Mouse (Mus musculus) layer of hippocampus, adult 9-11 months (tissue): Measurements from ENCODE around the gene Dapk2.

Experiments
- DNase-seq: peaks from one replicate; pipeline ENCODE4 v3.0.0; 2022

Dapk2 gene

GRCm38 (mm10) chr9:66237742-66238141, 79.7 kb downstream of the Dapk2 start:
- DNase-seq: no peak

DNA sequence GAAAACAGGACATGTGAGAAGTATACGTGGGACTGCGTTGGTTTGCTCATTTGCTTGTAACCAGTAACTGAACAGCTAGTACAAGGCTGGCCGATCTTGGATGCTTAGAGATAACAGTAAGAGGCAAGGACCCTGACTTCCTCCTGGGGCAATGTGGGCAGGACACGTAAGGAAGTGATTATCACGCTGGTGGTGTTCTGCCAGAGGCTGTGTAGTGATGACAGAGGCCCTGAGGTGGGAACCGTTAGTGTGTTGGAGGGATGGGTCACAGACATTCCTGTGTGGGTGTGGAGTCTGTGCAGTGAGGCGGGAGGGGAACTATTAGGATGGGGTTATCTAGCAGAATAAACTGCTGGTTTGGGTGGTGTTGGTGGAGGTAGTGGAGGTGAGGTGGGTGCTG, 81.2 kb downstream of the Dapk2 start:
- DNase-seq: no peak

DNA sequence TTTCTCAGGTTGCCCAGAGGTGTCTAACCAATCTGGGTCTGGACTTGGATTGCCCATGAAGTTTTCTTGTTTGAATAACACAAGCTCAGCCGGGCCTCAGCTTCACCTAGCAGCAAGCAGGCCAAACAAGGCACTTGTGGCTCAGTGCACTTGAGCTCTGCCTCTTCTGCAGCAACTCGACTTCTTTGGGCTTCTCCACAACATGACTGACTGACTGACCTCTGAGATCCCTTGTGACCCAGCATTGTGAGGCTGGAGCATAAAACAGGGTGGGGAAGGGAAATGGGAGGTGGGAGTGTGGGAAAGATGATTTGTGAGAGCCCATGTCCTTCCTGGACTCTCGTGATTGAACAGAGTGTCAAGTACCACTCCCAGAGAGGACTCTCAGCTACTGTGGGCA, 81.7 kb downstream of the Dapk2 start:
- DNase-seq: no peak

DNA sequence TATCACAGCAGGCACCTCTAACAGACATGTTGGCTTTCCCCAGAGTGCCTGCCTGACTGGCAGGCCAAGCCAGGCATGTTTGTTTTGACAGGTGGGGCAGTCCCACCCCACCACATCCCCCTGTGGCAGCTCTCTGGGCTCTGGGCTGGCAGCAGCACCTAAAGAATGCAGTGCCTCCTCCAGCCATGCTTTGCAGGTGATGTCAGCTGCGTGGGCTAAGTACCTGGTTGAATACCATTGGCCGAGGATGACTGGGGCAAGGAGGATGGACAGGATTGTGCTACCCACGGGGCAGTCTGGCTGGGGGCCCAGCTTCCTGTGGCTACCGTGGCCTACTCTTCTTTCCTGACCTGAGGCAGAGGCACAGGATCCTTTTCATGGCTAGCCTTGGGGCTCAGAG, 82.5 kb downstream of the Dapk2 start:
- no peak for DNase-seq

GRCm38 (mm10) chr9:66240991-66241390, 83.0 kb downstream of the Dapk2 start:
- DNase-seq: no peak

- no peak for DNase-seq
These were observed 83.7 kb downstream of the Dapk2 start for GRCm38 (mm10) chr9:66241722-66242121.

DNA sequence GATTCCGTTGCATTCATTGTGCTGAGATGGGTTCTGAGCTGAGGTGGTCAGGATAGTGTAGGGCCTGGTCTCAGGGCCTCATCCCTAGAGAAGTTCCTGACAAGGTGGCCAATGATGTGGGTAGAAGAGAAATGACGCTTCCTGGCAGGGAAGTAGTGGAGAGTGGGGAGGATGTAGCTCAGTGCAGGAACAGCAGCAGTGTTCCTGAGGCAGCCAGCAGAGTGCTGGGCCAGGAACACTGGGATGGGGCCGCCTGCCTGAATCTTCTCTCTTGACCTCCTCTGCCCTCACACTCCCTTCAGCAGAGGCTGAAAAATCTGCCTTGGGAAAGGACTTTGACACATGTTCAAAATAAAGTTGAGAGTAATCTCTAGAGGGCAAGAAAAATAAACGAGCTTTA, 85.2 kb downstream of the Dapk2 start:
- no peak for DNase-seq

DNA sequence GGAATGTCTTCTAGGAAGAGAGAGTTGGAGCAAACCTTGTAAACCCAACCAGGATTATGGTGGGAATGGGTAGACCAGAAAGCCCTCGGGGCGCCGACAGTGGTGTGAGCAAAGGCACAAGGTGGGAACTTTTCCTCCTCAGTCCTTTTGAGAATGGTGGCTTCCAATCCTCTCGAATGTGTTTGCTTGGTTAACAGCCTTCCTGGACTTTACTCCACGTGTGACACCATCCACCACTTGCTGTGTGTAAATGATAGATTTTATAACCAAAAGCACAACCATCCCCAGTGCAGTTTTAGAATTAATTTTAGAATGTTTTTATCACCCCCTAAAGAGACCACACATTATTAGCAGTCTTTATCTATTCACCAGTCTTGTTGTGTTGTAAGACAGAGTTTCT, 86.1 kb downstream of the Dapk2 start:
- DNase-seq: no peak

- no peak for DNase-seq
These were observed 87.7 kb downstream of the Dapk2 start for GRCm38 (mm10) chr9:66245707-66246106.

GRCm38 (mm10) chr9:66249281-66249680, 91.3 kb downstream of the Dapk2 start:
- DNase-seq: no peak

GRCm38 (mm10) chr9:66251159-66251691, 93.2 kb downstream of the Dapk2 start:
- DNase-seq: no peak

DNA sequence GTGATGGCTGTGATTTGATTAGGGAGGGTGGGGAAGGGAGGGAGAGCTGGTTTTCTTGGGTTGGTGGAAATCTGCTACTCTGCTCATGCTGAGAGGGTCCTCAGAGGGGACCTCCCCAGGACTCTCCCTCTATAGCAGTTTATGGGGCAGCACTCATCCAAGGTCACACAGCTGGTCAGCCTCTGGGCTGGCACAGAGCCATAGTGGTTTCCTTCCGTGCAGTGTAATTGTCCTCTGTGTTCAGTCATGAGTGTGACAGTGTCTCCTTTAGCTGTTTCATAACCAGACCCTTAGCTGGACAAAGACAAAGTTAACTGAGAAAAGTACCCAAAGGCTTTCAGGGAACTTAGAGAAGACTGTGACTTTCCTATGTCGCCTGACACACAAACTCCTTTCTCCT, 103.7 kb downstream of the Dapk2 start:
- DNase-seq: no peak

- DNase-seq: no peak
These were observed 105.7 kb downstream of the Dapk2 start for GRCm38 (mm10) chr9:66263701-66264100.

DNA sequence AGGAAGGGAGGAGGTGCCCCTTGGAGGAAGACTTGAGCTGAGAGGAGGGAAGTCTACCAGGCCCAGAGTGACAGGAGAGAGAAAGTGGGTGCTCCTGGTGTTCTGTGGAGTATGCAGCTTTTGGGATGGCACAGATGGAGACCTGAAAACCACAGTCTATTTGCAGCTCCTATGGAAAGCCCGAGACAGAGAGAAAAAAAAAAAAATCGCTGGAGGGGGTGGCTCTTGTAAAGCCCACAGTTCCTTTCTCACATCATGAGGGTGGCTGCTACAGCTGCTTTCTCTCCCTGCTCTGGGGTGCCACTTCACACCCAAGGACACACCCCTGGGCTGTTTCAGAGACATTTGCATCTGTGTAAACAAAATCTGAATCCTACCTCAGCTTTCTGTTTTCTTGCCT, 107.6 kb downstream of the Dapk2 start:
- peak; percentile 35 for DNase-seq

- DNase-seq: no peak
These were observed 108.5 kb downstream of the Dapk2 start for GRCm38 (mm10) chr9:66266237-66267170.

GRCm38 (mm10) chr9:66268804-66269203, 110.8 kb downstream of the Dapk2 start:
- DNase-seq: no peak

- DNase-seq: no peak
These were observed 112.0 kb downstream of the Dapk2 start for GRCm38 (mm10) chr9:66270038-66270437.

DNA sequence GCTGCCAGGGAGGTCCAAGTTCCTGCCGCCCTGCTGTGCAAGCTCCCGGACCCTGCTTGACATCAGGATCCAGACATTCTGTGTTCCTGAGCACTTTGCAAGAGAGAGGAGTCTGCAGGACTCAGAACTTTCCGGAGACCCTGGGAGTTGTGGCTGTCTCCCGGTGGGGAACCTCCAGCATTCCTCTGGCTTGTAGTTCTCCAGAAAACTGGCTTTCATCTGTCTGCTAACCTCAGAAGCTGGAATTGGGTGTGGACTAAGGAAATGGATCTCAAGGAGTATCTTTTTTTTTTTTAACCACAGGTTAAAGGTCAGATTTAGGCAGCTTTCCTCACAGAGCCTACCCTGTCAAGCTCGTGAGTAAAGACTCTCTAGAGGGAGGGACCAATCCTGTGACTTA, 113.7 kb downstream of the Dapk2 start:
- no peak for DNase-seq

- DNase-seq: no peak
These were observed 115.6 kb downstream of the Dapk2 start for GRCm38 (mm10) chr9:66273632-66274031.

- DNase-seq: no peak
These were observed 116.6 kb downstream of the Dapk2 start for GRCm38 (mm10) chr9:66274657-66275056.

DNA sequence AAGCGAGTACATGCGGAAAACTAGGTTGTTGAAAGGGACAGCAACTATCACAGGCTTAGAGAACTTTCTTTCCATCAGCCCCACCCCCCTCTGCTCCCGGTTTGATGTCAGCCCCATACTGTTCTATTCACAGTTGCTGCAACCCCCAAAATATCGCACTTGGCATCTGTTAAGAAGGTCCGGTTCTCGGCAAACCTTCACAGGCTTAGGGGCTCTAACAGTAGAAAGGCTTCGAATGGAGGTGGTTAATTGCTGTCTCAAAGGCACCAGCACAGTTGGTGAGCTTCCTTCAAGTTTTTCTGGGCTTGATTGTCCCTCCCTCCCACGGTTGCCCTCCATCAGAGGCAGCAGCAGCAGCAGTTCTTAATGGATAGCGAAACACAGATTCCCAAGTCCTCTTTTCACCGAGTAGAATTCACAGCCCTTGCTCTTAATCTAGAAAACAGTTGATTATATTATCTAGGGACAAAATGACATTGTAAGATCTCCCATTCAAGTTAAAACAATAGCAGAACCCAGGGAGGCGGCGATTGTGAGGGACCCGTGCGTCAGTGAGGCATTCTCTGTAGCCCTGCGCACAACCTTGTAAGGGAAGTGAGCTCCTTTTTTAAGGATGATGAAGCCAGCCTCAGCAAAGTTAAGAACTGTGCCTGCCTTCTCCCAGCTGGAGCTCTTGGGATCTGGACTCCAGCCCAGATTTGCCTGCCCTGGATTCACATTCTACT, 117.4 kb downstream of the Dapk2 start:
- DNase-seq: peak; percentile 67

DNA sequence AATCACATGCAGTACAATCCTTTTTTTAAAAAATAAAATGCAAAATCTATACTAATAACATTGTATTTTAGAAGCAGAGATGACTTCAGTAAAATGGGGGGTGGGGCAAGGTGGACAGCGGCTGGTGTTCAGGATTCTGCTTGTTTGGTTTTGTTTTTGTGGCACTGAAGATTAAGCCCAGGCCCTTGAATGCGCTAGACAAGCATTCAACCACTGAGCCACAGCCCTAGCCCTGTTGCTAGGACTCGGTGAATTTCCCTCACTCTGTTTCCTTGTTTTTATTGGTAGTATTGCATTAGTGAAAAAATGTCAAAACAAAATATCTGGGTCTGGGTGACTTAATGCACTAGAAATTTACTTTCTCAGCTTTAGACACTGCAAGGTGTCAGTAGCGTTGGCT, 118.0 kb downstream of the Dapk2 start:
- no peak for DNase-seq

DNA sequence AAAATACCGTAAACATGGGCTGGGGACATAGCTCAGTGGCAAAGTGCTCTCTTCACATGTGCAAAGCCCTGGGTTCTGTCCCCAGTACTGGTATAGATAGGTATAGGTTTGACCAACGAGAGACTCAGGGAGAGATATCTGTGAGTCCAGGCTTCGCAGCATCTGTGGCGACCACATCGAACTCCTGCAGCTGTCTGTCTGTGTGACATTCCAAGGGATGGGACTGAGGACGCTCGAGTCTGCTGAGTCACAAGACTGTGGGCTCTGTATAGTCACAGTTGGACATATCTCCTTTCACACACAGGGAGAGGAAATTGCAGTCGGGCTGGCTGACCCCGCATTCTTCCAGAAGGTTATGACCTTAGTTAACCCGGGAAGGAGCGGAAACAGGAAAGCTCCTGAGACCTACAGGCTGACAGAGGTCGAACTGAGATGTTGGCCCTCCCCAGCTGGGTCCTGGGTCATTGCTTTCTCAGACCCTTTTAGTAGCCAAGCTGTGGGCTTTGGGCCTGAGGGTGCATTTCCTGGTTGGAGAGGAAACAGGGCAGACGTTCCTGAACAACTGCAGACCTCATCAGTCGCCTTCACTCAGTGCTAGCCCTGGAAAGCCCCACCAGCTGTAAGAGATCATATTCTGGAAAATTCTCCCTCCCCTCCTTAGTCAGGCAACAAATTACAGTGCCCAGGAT, 118.8 kb downstream of the Dapk2 start:
- DNase-seq: no peak
